Mouse (Mus musculus): ENCODE data around the gene Cebpb.
A peak's percentile ranks its signal among the peaks of the same experiment; 100 is the strongest.

Gene Cebpb

DNA sequence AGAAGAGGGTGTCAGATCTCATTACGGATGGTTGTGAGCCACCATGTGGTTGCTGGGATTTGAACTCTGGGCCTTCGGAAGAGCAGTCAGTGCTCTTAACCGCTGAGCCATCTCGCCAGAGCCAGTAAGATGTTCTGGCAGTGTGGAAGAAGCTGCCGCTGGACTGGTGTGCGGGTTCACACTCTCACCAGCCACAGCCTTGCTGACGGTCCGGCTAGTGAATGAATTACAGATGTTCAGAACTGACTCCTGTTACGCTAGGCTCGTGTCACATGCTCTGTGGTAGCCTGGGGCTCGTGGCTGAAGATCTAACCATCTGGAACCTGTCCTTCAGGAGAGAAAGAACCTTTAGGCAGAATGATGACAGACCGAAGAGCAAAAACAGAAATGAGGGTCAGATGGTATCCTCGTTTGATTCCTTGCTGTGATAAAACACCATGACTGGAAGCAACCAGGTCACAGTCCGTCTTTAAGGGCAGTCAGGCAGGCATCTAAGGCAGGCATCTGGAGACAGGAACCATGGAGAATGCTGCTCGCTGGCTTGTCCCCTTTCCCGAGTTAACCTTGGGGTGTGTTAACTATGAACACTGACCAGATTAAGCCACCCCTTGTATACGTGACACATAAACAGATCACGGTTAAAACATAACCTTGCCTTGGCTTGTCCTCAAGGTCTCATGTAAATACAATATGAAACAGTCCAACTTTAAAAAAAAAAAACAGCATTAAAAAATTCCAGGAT is 22.6 kb upstream of the Cebpb start:
- no peak for DNase-seq (ENCODE audit: low read depth)

DNA sequence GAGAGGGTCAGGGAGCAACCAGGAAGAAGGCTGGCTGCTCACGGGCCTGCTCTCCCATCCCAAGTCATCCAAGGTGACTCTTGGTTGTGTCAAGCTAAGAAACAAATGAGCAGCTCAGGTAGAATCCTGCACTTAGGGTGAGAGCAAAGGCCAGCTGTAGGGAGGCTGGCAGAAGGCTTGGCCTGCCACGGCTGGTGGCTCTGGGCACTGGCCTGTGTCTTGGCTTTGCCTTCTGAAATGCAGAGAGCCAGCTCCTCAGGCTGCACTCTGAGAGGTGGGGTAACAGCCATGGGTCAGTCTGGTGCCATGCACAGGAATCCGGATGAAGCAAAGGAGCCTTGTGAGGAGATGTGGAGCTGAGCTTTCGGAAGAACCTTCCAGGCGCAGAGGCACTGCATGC is 20.3 kb upstream of the Cebpb start:
- DNase-seq (ENCODE audit: low read depth): no peak

DNA sequence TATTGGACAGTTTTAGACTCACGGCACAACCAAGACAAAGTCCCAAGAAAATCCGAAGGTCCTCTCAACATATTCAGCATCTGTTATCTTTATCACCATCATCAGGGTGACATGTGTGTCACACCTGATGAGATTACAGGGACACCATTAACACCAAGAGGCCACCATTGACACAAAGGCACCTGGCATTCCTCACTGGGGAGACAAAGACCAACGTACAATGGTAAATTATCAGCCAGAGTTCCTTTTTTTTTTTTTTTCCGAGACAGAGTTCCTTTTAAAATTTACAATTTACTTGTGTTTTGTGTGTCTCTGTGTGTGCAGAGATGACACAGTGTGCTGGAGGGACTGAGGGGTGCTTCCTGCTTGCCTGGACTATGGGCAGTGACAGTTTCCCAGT is 19.3 kb upstream of the Cebpb start:
- no peak for DNase-seq (ENCODE audit: low read depth)

DNA sequence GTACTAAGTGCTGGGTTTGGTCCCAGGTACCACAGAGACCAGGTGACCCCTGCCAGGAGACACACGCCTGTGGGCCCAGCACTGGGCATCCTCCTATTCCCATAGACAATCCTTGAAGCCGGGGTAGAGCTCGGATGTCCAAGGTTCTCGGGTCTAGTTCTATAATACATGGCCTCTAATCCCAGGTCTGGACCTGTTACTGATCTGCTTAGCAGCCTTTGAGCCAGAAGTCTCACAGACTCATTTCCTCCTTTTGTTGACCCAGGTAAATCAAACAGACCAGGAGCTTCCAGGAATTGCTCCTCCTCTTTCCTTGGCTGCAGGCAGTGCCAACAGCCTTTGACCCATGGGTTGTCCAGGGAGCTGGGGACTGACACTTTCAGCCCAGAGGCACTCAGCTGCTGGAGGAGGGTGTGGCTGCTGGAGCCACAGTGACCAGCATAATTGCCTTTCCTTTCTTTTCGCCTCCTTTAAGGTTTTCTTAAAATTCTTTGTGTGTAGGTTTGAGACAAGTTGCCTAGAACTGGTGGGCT is 17.5 kb upstream of the Cebpb start:
- no peak for DNase-seq (ENCODE audit: low read depth)

DNA sequence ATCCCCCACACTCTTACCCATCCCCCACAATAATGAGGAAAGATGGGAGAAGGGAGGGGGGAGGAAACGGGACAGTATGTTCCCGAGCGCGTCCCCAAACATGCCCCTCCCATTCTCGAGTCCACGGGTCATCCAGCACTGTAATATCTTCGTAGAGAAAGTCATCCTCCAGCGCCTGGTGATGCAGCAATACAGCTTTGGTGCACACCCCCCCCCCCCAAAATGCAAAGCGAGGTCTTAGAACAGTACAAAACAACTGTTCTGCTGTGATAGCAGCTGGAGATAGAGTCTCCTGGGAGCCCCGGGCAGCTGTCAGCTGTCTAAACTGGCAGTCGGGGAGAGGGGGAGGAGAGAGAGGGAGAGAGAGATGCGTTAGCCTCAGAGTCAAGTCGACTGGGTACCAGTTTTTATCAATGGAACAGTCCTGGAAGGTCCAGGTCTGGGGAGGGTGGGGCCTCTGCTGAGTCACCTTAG is 16.5 kb upstream of the Cebpb start:
- no peak for DNase-seq (ENCODE audit: low read depth)

DNA sequence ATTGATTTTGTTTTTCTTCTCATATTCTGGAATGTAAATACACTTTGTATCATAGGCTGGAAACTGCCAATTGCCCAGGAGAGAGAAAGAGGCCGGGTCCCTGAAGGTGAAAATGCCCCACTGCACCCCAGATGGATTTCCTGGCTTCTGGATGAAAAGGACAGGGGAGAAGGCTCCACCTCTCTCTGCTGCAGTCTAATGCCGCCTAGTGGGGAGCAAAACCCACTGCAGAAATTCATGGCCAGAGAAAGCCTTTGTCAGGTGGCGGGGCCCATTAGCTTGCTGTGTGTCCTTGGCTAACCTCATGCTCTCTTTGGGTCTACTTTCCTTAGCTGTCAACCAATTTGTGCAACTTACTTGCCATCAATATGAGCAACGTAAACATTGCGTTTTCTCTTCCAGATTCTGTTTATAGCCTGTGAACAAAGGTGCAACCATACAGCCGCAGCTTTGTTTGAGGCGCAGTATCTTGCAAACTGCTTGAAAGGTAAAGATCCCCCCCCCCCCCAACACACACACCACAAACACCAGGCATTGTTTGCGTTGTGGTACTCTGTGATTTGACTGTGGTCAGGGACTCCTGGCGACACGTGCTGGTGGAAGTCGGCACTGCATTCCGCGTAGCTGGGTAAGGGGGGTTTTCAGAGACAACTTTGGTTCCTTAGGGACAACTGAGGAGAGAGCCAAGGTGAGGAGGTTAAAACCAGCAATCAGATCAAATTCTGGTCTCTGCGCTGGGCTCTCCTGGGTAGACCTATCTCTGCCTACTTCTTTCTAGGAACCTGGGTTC is 13.4 kb upstream of the Cebpb start:
- peak; percentile 74 for DNase-seq (ENCODE audit: low read depth)

DNA sequence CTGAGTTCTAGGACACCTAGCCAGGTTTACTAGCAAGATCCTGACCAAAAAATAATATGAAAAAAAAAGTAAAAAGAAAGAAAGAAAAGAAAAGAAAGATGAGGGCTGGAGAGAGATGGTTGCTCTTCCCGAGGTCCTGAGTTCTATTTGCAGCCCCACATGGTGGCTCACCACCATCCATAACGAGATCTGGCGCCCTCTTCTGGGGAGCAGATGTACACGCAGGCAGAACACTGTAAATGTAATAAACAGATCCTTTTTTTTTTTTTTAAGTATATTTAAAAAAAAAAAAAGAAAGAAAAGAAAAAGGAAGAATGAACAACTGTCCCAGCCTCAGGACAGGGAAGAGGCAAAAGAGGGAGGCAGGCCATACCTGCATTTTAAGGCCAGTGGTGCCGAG is 10.1 kb upstream of the Cebpb start:
- DNase-seq (ENCODE audit: low read depth): peak; percentile 53

DNA sequence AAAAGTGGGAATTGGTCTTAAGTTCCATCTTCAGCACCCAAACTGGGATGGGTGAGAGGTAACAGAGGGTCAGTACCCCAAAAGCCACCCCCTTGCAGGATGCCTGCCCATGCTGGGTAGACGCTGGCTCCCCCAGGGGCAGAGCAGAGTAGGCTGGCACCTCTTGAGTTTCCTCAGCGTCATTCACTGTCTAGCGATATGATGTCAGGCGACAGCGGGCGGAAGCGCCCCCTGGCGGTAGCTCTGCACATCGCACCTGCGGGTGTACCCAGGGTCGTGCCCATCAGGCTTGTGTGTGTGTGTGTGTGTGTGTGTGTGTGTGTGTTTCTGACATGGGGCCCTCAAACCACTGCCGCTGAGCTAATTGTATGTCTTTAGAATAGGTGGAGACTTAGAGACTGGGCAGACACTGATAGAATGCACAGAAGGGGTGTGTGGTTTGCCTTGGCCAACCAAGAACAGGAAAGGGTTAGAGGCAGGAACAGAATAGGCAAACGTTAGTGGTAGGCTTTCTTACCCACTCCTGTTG is 8.7 kb upstream of the Cebpb start:
- DNase-seq (ENCODE audit: low read depth): peak; percentile 91

DNA sequence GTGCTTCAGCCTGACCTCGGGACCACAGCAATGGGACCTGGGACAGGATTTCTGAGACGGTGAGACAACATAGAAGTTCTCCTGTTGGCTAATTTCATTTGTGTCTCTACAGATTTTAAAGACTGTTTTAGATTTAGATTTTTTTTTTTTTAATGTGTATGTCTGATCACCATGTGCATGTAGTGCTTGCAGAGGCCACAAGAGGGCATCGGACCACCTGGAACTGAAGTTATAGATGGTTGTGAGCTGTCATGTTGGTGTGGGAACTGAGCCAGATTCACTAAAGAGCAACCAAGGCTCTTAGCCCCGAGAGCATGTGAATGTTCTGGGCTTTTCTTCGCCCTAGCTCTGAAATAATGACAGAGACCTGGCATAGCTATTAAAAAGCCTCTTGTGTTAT is 8.1 kb upstream of the Cebpb start:
- DNase-seq (ENCODE audit: low read depth): peak; percentile 86

DNA sequence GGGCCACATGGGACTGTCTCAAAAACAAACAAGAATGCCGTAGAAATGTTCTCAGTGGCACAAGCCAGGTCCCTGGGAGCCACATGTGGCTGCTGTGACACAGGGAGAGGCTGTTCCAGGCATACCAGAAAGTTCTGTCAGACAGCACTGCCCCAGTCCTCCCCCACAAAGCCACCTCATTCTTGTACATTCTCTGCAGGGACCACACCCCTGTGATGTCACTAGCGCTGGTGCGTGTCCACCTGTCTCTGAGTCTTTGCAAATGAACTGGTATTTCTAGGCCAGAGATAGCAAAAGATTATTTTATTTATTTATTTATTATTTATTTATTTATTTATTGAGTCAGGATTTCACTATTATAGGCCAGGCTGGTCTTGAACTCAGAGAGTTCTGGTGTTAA is 5.0 kb upstream of the Cebpb start:
- DNase-seq (ENCODE audit: low read depth): no peak

DNA sequence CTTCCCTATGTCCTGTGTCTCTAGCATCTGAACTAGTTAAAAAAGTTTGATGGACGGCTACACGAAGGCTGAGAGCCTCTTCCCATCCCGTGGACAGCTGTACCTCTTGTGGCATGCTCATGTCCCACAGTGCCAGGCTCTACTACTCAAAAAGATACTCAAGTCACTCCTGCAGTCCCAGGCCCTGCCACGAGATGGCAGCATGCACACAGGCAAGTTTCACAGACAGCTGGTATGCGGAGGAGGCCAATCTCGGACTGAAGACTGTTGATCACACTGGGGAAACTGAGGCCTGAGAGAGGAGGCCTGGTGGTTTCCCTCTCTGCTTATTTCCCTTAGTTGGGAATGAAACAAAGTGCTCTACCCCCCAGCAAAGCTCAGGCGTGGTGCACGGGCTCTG is 3.6 kb upstream of the Cebpb start:
- peak; percentile 91 for DNase-seq (ENCODE audit: low read depth)

DNA sequence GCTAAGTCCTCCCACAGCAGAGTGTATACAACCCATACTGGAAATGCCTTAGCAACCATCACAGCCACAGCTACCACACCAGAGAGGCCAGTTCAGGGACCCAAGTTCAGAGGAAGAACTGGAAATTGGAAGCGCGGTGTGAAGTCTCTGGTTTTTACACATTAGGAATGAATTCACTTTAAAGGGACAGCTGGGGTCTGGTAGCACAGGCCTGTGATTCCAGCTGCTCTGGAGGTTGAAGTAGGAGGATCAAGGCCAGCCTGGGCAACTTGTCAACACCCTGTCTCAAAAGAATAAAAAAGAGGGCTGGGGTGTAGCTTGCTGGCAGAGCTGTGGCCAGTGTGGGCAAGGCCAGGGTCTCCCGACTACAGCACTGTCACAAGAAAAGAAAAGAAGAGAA is 2.9 kb upstream of the Cebpb start:
- no peak for DNase-seq (ENCODE audit: low read depth)

DNA sequence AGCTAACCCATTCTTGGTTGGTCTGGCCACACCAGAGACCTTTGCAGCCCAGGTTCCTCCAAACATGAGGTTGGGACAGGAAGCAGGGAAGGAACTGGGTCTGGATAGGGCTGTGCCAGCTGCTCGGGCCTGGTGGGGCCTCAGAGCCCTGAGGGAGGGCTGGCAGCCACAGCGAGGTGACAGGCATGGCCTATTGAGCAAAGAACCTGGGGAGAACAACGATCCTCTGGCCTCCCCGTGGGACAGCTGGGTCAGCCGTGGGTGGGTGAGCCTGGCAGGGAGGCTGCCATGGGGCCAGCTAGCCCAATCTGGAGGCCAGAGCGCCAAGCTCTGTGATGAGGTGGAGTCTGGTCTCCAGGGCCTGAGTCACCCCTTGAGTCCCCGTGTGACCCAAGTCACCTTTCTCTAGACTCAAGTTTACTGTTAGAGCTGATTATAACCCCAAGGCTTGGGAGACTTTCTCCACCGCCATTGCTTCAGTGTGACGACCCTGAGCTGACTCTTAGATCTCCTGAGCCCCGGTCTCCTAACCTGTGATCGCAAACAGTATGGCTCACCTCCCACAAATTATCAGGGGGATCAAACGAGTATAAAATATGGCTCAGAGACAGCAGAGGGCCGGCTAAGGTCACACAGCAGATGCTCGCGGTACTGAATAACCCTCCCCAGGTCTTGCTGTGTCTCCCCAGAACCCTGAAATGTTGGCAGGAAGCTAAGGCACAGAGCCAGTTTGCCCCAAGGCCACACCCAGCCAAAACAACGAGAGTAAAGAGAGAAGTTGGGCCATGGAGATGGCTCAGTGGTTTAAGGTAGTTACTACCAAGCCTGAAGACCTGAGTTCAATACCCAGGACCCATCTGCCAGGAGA is 2.1 kb upstream of the Cebpb start:
- DNase-seq (ENCODE audit: low read depth): peak; percentile 58

DNA sequence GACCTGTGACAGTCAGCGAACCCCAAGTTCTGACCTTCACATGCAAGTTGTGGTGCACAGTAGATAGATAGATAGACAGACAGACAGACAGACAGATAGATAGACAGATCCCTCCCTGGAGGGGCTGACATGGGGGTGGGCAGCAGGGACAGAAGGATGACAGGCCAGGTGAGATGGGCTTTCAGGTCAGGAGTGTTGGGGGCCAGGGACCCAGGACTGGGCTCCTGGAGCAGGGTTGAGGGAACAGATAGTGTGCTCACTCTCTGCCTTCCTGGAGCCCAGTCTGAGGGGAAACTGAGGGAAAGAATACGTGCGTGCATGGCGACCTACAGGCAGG is 1.5 kb upstream of the Cebpb start:
- no peak for DNase-seq (ENCODE audit: low read depth)

DNA sequence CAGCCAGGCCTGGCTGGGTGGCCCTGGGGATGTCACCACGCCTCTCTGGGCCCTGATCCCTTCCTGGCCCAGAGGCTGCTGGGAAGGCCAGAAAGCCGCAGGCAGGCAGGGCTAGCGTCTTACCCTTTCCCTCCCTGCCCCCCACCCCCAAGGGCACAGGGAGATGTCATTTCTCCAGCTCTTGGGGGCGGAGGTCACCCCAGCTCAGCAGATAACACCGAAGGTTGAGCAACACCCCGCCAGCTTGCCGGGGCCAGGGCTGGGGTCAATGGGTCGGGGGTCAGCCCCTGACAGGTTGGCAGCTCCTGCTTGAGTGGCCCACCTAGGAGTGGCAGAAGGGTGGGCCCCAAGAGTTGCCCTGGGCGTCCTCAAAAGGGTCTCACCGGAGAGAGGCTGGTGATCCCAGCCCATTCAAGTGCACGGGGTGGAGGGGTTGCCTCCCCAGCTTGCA is 1.0 kb upstream of the Cebpb start:
- DNase-seq (ENCODE audit: low read depth): peak; percentile 77

DNA sequence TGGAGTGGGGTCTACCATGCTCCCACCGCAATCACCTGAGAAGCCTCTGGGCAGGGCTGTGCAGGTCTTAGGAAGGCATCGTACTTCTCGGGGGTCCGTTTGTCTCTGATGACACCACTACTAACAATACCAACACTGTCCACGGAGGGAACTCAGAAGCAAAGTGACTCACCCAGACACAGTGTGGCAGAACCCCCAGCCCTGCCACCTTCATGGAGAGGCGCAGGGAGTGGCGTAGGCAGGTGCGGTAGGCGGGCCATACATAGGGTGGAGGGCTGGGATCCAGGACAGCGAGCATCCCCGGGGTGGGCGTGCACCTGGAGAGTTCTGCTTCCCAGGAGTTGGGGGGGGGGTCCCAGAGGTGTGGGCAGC is 603 bp upstream of the Cebpb start:
- peak; percentile 62 for DNase-seq (ENCODE audit: low read depth)

DNA sequence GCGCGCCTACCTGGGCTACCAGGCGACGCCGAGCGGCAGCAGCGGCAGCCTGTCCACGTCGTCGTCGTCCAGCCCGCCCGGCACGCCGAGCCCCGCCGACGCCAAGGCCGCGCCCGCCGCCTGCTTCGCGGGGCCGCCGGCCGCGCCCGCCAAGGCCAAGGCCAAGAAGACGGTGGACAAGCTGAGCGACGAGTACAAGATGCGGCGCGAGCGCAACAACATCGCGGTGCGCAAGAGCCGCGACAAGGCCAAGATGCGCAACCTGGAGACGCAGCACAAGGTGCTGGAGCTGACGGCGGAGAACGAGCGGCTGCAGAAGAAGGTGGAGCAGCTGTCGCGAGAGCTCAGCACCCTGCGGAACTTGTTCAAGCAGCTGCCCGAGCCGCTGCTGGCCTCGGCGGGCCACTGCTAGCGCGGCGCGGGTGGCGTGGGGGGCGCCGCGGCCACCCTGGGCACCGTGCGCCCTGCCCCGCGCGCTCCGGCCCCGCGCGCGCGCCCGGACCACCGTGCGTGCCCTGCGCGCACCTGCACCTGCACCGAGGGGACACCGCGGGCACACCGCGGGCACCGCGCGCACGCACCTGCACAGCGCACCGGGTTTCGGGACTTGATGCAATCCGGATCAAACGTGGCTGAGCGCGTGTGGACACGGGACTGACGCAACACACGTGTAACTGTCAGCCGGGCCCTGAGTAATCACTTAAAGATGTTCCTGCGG is 945 bp downstream of the Cebpb start, which contains the start of gene Tmem189:
Gene Tmem189 (minus strand): TSS at position 322 of the 718 bp plus-strand sequence.
- peak; percentile 81 for DNase-seq (ENCODE audit: low read depth)

DNA sequence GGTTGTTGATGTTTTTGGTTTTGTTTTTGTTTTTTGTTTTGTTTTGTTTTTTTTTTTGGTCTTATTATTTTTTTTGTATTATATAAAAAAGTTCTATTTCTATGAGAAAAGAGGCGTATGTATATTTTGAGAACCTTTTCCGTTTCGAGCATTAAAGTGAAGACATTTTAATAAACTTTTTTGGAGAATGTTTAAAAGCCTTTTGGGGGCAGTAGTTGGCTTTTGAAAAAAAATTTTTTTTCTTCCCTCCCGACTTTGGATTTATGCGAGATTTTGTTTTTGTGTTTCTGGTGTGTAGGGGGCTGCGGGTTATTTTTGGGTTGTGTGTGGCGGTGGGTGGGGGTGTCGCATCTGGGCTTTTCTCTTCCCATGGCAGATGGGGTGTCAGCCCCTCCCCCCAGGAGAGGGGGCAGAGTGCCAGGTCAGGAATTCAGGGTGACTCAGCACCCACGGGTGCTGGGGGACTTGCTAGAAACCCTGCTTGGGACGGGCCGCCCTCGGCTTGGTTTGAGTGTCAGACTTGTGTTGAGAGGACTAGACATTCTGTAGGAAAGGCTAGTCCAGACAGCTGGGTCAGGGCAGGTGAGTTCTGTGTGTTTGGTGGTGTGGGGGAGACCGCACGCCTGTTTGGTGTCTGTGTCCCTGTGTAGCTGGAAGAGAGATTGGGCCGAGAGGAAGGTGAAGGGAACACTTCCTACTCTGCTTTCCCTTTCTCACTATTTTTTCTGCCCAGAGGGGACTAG is 1.7 kb downstream of the Cebpb start:
- no peak for DNase-seq (ENCODE audit: low read depth)

DNA sequence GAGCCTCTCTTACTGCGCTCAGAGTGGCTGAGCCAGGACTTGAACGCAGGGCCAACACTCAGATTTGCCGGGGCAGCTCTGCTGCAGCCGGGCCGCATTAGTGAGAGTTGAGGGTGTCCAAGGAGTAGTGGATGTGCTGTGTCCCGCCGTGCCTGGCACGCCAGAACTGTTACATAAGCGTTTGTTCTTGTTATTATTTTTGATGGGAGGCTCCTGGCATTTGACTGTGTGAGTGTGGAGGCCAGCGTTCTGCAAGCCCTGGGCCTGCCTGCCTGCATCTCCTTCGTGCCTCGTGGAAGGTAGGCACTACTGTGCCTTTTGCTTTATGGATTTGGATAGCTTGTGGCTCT is 2.2 kb downstream of the Cebpb start:
- DNase-seq (ENCODE audit: low read depth): no peak

DNA sequence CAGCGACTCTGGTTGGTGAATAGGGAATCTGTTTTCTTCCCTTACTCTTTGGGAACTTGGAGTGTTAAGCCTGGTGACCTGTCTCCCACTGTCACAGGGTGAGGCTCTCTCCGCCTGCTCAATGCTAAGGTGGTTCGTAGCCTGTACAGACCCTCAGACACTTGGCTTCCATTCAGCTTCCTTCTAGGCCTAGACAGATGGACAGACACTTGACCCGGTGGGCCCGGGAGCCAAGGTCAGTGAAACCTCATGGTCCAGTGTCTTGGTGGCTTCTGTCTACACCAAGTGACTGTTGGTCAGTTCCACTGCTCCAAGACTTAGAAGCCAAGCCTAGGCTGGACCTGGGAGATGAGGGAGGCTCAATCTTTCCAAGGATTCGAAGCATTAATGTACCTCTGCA is 2.7 kb downstream of the Cebpb start:
- no peak for DNase-seq (ENCODE audit: low read depth)
